Mouse (Mus musculus) right cerebral cortex, postnatal 4 days (tissue): ENCODE measurements around the gene Runx2.

Experiments
- DNase-seq: peaks from one replicate; pipeline ENCODE4 v3.0.0-alpha.2; 2022

Runx2 gene

GRCm38 (mm10) chr17:44766975-44767374 lies 47.6 kb downstream of the Runx2 start:
- no peak for DNase-seq

DNA sequence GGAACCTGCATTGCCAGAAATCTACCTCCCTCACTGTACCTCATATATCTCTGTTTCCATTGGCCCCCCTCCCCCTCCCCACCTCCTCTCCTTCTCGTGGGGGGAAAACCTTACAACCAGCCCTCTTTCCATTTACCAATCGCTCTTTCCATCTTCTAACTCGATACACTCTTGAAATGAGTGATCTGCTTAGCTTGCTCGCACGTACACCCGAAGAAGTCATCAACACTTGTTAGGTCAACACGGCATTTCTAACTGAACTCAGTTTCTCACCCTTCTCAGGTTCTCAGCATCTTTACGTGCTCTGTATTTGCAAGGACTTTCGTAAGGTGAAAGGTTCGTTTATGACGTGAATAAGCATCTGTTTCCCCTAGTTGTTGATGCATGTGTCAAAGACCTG lies 48.3 kb downstream of the Runx2 start:
- DNase-seq = no peak

DNA sequence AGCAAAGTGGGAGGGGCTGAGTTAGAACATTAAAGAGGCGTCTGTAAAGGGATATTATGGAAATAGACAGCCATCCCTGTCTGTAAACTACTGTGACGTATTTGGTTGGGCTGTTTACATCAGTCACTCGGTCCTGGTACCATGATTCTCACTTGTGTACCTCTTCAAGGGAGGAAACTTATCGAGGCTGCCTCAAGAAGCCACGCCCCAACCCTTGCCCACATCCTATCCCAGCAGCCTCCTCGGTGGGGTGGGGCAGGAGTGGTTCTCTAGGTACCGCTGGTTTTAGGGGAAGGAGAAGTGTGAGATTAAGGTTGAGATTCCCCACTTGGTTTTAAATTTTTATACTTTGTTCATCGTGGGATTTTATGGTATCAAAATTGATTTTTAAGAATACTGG lies 69.2 kb downstream of the Runx2 start:
- no peak for DNase-seq

- no peak for DNase-seq
Measured at GRCm38 (mm10) chr17:44743780-44744179, 70.8 kb downstream of the Runx2 start.

DNA sequence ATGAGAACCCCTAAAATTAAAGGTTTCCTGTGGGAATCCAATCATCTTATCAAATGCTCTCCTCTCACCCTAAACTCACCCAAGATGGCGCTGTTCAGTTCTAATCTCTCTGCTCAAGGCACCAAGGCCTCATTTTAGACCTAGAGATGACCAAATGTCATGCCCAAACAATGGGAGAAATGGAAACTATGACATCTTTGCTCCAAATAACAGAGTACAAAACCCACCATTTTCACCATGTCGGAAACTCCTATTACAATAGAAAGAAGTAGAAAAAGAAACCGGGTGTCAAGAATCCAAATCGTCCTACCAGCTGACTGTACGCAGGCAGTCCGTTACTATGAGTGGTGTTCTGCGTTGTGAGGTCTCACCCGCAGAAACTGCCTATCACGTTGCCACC lies 72.4 kb downstream of the Runx2 start:
- DNase-seq = no peak

- DNase-seq = no peak
Measured at GRCm38 (mm10) chr17:44738121-44738637, 76.4 kb downstream of the Runx2 start.

DNA sequence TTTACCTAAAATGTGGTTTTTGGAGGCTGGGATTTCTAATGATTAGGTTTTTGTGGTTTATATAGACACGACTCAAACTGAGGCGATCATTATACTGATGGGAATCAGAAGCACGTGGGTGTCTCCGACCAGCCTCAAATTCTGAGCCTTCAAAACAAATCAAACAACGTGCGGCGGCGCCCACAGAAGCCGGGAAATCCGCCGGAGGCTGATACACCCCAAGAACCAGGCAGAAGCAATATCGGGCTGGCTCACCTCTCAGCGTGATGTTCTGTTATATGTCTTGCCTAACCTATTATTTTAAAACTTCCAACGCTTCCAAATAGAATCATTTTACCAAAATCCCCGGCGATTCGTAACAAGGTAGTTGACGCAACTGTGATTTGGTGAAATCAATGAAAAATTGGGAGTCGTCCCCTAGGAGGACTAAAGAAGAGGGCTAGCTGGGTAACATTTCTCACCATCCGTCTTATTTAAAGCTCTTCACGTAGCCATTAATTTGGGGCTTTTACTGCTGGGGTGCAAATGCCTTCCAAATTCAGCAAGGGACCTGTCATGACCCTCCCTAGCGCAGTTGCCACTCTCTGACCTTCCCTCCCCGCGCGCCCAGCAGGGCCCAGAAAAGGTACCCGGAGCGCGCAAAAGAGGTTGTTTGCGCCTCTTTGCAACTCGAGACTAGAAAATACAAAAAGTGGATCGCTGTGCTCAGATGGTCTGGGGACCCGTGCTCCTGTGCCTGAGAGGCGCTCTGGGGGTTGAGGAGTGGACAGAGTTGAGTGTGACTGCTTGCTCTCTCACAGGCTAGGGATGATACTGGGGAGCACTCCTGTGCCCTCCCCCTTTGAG lies 77.1 kb downstream of the Runx2 start:
- DNase-seq = no peak

- peak; percentile 67 for DNase-seq
Measured at GRCm38 (mm10) chr17:44735991-44736561, 78.5 kb downstream of the Runx2 start.

- DNase-seq = peak; percentile 31
Measured at GRCm38 (mm10) chr17:44735223-44735990, 79.2 kb downstream of the Runx2 start.

DNA sequence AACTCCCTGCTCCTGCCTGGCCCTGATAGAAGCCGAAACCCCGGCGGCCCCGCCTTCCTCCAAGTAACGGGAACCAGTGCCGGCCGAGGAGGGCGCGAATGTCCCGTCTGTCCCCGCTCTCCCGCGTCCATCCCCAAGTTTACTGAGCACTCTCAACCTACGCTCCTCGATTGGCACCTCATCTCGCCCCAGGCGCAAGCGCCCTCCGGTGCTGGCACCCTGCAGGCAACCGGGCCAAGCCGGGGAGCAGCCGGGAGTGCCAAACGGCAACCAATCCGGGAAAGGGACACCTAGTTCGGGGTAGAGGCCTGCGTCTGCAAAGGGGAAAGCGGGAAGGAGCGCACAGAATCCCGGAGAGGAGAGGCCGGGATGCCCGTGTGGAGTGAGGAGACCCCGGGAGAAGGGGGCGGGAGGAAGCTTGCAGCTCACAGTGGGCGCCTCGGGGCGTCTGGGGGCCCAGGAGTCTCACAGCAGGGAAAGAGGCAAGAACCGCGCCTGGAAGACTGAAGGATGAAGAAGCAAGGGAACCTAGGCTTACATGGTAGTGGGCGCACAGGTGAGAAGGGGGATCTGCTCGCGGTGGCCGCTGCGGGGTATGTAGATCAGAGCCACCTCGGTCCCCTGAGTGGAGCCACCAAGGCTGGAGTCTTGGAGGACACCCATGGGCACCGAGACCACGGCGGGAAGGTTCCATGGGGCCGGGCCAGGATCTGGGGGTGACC lies 79.9 kb downstream of the Runx2 start:
- DNase-seq = peak; percentile 40

DNA sequence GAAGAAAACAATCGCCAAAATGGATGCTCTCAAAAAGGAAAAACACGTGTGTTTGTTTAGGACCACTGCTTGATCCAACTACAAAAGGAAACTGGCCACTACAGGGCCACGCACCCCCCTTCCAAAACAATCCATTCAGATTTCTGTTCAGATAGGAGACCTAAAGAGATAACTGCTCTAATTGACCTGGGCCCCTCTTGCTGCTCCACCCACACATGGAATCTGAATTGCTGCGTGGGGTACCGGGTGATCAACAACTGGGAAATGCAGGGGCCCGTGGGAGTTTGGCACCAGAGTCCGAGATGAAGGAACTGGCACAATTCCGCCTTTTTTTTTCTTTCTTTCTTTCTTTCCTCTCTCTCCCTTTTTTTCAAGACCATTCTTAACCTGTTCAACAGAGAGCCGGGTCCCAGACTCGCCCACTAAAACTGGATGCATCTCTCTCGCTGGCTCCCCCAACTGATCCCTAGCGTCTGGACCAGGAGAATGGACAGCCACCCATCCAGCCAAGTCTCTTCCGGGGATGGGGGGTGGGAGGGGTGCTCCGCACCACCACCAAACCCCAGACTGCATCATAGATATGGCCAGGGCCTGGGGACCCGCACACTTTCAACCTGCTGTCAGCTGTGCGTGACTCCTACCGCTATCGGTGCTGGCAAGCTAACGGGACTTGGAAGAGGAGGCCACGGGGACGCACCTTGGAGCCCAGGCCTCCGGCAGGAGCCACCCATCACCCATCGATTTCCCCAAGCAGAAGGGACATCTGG lies 80.9 kb downstream of the Runx2 start:
- no peak for DNase-seq

GRCm38 (mm10) chr17:44728464-44728863 lies 86.1 kb downstream of the Runx2 start:
- no peak for DNase-seq

GRCm38 (mm10) chr17:44727675-44728074 lies 86.9 kb downstream of the Runx2 start:
- no peak for DNase-seq

- no peak for DNase-seq
Measured at GRCm38 (mm10) chr17:44724805-44725480, 89.7 kb downstream of the Runx2 start.

GRCm38 (mm10) chr17:44724255-44724654 lies 90.3 kb downstream of the Runx2 start:
- DNase-seq = no peak

DNA sequence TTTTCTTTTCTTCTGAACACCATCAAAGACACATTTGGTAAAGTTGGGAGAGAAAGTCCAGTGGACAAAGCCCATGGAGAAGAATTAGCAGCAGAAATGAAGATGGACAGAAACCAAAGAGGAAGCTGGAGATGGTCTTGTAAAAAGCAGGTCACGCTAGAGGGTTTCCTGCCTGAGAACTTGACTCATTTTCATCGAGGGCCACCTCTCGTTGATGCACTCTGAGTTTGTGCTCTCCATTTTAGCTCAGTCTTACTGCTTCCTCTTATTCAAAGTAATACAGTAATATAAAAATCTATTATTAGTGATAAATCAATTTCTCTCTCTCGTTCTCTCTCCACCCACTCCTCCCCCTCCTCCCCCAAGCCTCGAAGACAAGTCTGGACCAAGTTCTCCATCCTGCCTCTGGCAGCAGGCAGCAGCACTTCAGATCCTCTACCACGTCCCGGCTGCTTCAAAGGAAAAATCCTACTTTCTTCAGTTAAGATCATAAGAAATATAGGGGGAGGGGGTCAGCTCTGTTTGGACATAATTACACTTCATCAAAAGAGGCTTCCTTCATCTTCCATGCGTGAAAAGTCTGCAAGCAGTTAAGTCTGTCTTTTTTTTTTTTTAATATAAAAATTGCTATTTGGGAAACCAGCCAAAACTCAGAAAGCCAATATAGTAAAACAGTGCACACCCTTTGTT lies 92.3 kb downstream of the Runx2 start:
- no peak for DNase-seq

DNA sequence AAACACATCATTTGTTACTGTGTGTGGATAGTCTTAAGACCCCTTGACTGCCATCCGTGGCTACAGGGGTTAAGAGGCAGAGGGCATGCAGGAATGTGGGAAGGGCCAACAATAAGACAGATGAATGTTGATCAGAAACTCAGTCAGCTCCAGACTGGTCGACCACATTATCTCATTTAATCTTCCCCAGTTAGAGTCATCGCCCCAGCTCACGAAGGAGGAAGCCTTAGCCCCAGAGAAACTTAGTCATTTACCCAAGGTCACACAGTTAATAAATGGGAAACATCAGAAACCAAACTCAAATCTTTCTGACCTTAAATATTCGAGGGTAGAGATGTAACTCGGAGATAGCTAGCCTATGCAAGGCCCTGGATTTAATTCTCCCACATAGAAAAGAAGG lies 96.0 kb downstream of the Runx2 start:
- no peak for DNase-seq

DNA sequence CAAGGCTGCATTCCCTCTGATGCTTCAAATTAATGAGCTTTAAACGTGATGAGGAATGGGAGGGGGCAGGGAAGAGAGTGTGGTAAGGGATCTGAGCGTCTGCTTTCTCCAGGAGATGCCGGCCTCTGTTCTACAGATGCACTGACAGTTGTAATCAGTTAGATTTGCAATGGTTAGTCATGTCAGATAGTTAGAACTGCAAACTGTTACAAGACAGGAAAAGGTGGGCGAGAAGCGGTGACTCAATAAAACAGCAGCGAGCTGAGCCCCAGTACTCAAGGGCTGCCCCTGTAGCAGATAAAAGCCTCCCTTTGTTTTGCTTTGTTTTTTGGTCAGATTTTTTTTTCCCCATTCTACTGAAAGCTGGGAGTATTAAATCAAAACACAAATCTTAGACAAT lies 96.6 kb downstream of the Runx2 start:
- no peak for DNase-seq

DNA sequence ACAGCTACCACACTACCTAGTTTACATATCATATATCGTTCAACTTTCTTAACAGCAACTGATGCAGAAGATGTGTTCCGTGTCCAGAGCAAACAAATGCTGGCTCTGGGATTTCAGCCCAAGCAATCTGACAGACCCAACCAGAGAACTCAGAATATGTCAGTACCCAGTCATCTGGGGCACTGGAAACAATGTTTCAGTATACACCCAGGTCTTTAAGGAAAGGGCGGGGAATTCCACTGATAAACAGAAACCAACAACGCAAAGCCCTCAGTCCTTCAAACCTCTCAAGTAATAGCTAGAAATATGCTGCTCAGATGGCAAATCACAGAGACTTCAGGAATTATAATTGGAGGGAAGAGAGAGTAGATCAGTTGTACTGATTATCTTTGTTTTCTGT lies 100.5 kb downstream of the Runx2 start:
- no peak for DNase-seq

GRCm38 (mm10) chr17:44713404-44713803 lies 101.2 kb downstream of the Runx2 start:
- no peak for DNase-seq
